Mouse (Mus musculus) forebrain, embryonic 13.5 days (tissue): Measurements from ENCODE around the gene Apba2. TPM values are rescaled to one million over a fixed set of nuclear protein-coding genes. Genes with fewer than 3 reads are reported as not detected.

Source experiments
- ATAC-seq: fragments of 200-750 bp; cut with Nextera tagmentation; 2 replicates; pipeline ENCODE4 v1.8.0; 2017
- H3K27ac ChIP-seq: fragments of 300-500 bp; sonication (generic); 2 replicates; pipeline ENCODE4 v1.5.1; 2015; ENCODE audit warnings: inconsistent platforms, mild to moderate bottlenecking, moderate library complexity
- H3K27me3 ChIP-seq: fragments of 300-500 bp; sonication (generic); 2 replicates; pipeline ENCODE4 v1.6.1; 2015; ENCODE audit warnings: mild to moderate bottlenecking, inconsistent platforms
- H3K36me3 ChIP-seq: fragments of 300-500 bp; sonication (generic); 2 replicates; pipeline ENCODE4 v1.6.1; 2015; ENCODE audit warnings: mild to moderate bottlenecking, inconsistent platforms; ENCODE audit not compliant: poor library complexity, severe bottlenecking
- H3K4me1 ChIP-seq: fragments of 300-500 bp; sonication (generic); 2 replicates; pipeline ENCODE4 v1.6.1; 2015; ENCODE audit warnings: inconsistent platforms
- H3K4me2 ChIP-seq: fragments of 300-500 bp; sonication (generic); 2 replicates; pipeline ENCODE4 v1.6.1; 2015; ENCODE audit warnings: inconsistent platforms, mild to moderate bottlenecking, moderate library complexity
- H3K4me3 ChIP-seq: fragments of 300-500 bp; sonication (generic); 2 replicates; pipeline ENCODE4 v1.5.1; 2015; ENCODE audit warnings: mild to moderate bottlenecking, inconsistent platforms
- H3K9ac ChIP-seq: fragments of 300-500 bp; sonication (generic); 2 replicates; pipeline ENCODE4 v1.6.1; 2015; ENCODE audit warnings: mild to moderate bottlenecking, inconsistent platforms
- H3K9me3 ChIP-seq: fragments of 300-500 bp; sonication (generic); replicated peaks from 2 replicates; pipeline ENCODE4 v1.6.1; 2016; ENCODE audit warnings: inconsistent platforms
- WGBS: fragments of 180-500 bp; shearing (Covaris S2); methylation state at CpG from one replicate; pipeline ENCODE4 v1.1.7; 2015; 5-methylcytosine and 5-hydroxymethylcytosine counted together
- polyA plus RNA-seq: library from polyadenylated mRNA; unstranded; fragments of >200 nt; fragmentation: Nextera tagmentation; extraction: Ambion mirVana; gene quantifications from 2 replicates; pipeline ENCODE4 v1.2.1, GENCODE M21; 2015

Apba2 gene
- polyA plus RNA-seq, 1 experiment from 2014 or later, result 115 TPM

GRCm38 (mm10) chr7:64640651-64641050 is 139.1 kb downstream of the Apba2 start:
- WGBS, result 92% methylated on average over 3 of the region's 3 CpGs
- no peak for ATAC-seq

DNA sequence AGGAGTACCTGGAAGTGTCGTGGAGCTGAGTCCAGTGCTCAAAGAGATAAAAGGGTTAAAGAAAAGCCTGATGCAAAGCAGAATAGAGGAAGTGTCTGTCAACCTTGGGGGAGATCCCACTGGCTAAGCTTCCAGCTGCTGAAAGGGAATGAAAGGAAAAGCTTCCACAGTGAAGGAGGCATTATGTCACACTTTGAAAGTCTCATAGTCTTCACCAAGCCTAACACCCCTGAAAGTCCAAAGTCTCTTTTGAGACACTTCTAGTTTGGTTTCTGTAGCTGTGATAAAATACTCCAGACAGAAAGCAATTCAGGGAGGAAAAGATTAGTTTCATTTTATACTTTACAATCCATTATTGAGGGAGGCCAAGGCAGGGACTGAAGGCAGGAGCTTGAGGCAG is 141.4 kb downstream of the Apba2 start:
- no peak overlapping the region for H3K9ac ChIP-seq
- no peak overlapping the region for H3K4me2 ChIP-seq
- peaks cover 14% of the 10 kb centered on the region; the same call in 1 of the 2 replicates for H3K4me1 ChIP-seq
- no peak overlapping the region for H3K4me3 ChIP-seq
- H3K9me3 ChIP-seq, result no peaks in the 10 kb centered on the region
- H3K36me3 ChIP-seq, result no peaks in the 10 kb centered on the region
- no peak overlapping the region for H3K27ac ChIP-seq
- WGBS, result 47% methylated on average over 1 of the region's 1 CpGs
- no peak for ATAC-seq
- H3K27me3 ChIP-seq, result no peaks in the 10 kb centered on the region

More at GRCm38 (mm10) chr7:64640651-64641050, 139.1 kb downstream of the Apba2 start:
- Histone ChIP-seq H3K27ac (no peak overlapping the region), H3K9me3 (no peaks in the 10 kb centered on the region), H3K4me1 (peaks cover 7% of the 10 kb centered on the region; the same call in 1 of the 2 replicates), H3K4me2 (no peak overlapping the region), H3K36me3 (peaks cover 5% of the 10 kb centered on the region; the same call in 1 of the 2 replicates), H3K27me3 (peaks cover 14% of the 10 kb centered on the region; the same call in 1 of the 2 replicates), H3K4me3 (no peak overlapping the region), H3K9ac (no peak overlapping the region)

DNA sequence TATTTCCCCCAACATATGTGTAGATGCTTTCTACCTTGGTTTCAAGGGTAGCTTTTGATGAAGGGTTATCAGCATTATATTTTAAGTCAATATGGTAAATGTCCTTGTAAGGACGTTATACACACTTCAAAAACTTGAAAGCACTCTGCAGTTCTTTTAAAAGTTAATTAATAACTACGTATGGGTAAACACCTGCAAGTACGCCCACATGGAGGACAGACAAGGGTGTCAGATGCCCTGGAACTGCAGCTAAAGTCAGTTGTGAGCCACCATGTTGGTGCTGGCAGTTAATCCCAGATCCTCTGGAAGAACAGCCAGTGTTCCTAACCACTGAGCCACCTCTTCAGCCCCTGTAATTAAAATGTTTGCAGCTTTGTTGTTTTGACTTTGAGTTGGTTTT is 144.0 kb downstream of the Apba2 start:
- H3K27ac ChIP-seq, result no peak overlapping the region
- H3K9ac ChIP-seq, result no peak overlapping the region
- peaks cover 22% of the 10 kb centered on the region for H3K4me1 ChIP-seq
- WGBS, result 78% methylated on average over 3 of the region's 3 CpGs
- ATAC-seq, result no peak
- no peaks in the 10 kb centered on the region for H3K27me3 ChIP-seq
- H3K4me3 ChIP-seq, result no peak overlapping the region
- H3K9me3 ChIP-seq, result no peaks in the 10 kb centered on the region
- H3K36me3 ChIP-seq, result no peaks in the 10 kb centered on the region
- no peak overlapping the region for H3K4me2 ChIP-seq

DNA sequence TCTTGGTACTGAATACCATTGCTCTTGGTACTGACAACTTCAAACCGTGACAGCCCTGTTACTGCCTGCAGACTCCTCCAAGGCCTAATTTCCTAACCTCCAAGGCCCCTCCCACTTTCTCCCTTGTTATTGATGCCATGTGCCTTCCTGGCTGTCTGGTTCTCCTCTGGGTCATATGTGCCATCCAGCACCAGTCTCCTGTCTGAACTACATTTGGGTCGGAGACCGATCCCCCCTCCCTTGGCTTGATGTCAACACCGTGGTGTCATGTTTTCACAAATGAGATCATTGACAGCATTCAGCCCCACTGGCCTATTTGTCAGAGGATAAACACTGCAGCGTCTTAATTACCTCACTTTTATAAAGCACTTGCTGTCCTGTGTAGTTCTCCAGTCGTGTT is 144.5 kb downstream of the Apba2 start:
- Histone ChIP-seq H3K36me3 (no peaks in the 10 kb centered on the region), H3K9ac (no peak overlapping the region), H3K27me3 (no peaks in the 10 kb centered on the region), H3K4me2 (no peak overlapping the region), H3K27ac (no peak overlapping the region), H3K9me3 (no peaks in the 10 kb centered on the region), H3K4me1 (peaks cover 22% of the 10 kb centered on the region), H3K4me3 (no peak overlapping the region)
- ATAC-seq, result no peak; the same call in 1 of the 2 replicates
- WGBS, result 40% methylated on average over 6 of the region's 6 CpGs

DNA sequence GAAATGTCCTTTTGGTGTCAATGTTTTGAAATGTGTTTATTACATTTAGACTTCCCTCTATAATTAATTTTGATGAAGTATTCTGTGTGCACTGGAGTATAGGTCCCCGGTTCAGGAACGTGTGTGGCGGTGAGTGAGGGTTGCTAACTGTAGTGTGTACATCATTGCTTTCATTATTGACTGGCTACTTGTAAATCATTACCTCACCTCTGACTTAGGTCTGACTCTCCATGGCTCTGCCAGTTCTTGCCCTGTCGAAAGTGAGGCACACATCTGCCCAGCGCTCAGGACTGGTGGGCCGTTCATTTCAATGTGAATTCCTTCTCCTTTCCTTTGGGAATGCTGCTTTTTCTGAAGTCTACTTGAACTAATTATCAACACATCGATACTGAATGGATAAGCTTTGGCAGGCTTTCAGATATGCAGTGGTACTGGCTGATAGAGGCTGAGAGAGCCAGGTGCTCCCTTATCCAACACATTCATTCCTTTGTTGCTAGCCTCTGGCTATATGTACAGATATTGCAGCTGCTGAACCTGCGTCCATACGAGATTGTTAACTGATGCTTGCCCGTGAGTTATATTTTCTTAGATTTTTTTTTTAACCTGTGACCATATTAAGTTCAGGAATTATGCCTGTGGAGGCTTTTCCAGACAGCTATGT is 147.6 kb downstream of the Apba2 start:
- Histone ChIP-seq H3K4me3 (no peak overlapping the region), H3K36me3 (no peaks in the 10 kb centered on the region), H3K9ac (no peak overlapping the region), H3K4me2 (no peak overlapping the region), H3K4me1 (peaks cover 25% of the 10 kb centered on the region), H3K27me3 (no peaks in the 10 kb centered on the region), H3K27ac (no peak overlapping the region), H3K9me3 (no peaks in the 10 kb centered on the region)
- WGBS, result 66% methylated on average over 10 of the region's 10 CpGs
- ATAC-seq, result 0 out of 2 replicates have a peak, but pooled peaks have one; percentile 33

- Histone ChIP-seq H3K4me1 (peaks cover 15% of the 10 kb centered on the region), H3K36me3 (no peaks in the 10 kb centered on the region), H3K27ac (no peak overlapping the region), H3K4me2 (no peak overlapping the region), H3K4me3 (no peak overlapping the region), H3K9ac (no peak overlapping the region), H3K9me3 (no peaks in the 10 kb centered on the region), H3K27me3 (no peaks in the 10 kb centered on the region)
- ATAC-seq, result no peak
- 66% methylated on average over 3 of the region's 3 CpGs for WGBS
These were observed 150.5 kb downstream of the Apba2 start for GRCm38 (mm10) chr7:64651963-64652362.

DNA sequence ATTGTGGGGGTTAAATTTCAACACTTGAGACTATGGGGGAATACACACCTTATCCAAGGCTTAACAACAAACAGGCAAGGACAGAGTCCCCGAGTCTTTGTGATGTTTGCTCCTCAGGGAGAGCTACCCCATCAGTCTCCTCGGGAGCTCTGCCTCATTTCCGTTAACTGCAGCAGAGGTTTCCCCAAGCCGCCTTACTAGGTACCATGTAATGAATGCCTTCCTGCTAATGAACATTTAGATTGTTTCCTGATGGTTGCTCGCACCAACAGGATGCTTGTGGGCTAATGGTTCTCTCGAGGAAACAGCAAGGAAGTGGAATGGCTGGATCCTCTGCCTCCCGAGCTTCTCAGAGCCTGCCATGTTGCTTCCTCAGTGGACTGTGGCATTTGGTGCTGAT is 155.3 kb downstream of the Apba2 start:
- Histone ChIP-seq H3K9ac (no peak overlapping the region), H3K4me1 (peaks cover 14% of the 10 kb centered on the region), H3K27me3 (no peaks in the 10 kb centered on the region), H3K9me3 (no peaks in the 10 kb centered on the region), H3K27ac (no peak overlapping the region), H3K4me2 (no peak overlapping the region), H3K4me3 (no peak overlapping the region), H3K36me3 (no peaks in the 10 kb centered on the region)
- 73% methylated on average over 7 of the region's 7 CpGs for WGBS
- no peak for ATAC-seq

- 85% methylated on average over 4 of the region's 4 CpGs for WGBS
- ATAC-seq, result no peak
These were observed 157.4 kb downstream of the Apba2 start for GRCm38 (mm10) chr7:64658914-64659313.

GRCm38 (mm10) chr7:64659328-64659727 is 157.8 kb downstream of the Apba2 start:
- H3K9me3 ChIP-seq, result no peaks in the 10 kb centered on the region
- no peak for ATAC-seq
- H3K36me3 ChIP-seq, result no peaks in the 10 kb centered on the region
- H3K4me2 ChIP-seq, result no peak overlapping the region
- H3K4me3 ChIP-seq, result no peak overlapping the region
- H3K27me3 ChIP-seq, result no peaks in the 10 kb centered on the region
- peaks cover 8% of the 10 kb centered on the region for H3K4me1 ChIP-seq
- H3K9ac ChIP-seq, result no peak overlapping the region
- no peak overlapping the region for H3K27ac ChIP-seq
- WGBS, result 56% methylated on average over 8 of the region's 8 CpGs

More at GRCm38 (mm10) chr7:64658914-64659313, 157.4 kb downstream of the Apba2 start:
- no peaks in the 10 kb centered on the region for H3K9me3 ChIP-seq
- H3K4me2 ChIP-seq, result no peak overlapping the region
- no peak overlapping the region for H3K27ac ChIP-seq
- no peak overlapping the region for H3K9ac ChIP-seq
- H3K4me3 ChIP-seq, result no peak overlapping the region
- no peaks in the 10 kb centered on the region for H3K36me3 ChIP-seq
- peaks cover 8% of the 10 kb centered on the region for H3K4me1 ChIP-seq
- H3K27me3 ChIP-seq, result no peaks in the 10 kb centered on the region

DNA sequence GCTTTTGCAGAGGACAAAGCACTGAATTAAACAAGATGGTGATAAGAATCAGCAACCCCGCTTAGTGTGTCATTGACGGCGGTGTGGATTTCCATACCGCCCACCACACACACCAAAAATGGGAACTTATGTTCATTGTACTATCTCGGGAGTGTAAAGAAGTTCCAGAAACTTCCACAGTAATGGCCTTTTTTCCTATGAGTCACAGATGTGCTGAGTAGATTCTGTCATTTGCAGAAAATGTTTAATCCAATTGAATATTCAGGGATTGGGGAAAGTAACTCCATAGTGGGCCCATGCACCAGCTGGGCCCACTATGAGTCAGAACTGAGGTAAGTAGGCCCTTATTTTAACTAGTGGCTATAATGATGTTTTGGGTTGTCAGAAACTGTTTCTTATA is 161.0 kb downstream of the Apba2 start:
- WGBS, result 95% methylated on average over 5 of the region's 5 CpGs
- Histone ChIP-seq H3K9ac (no peak overlapping the region), H3K4me1 (peaks cover 8% of the 10 kb centered on the region), H3K4me2 (no peak overlapping the region), H3K27ac (no peak overlapping the region), H3K4me3 (no peak overlapping the region), H3K9me3 (no peaks in the 10 kb centered on the region), H3K36me3 (no peaks in the 10 kb centered on the region), H3K27me3 (no peaks in the 10 kb centered on the region)
- ATAC-seq, result no peak

GRCm38 (mm10) chr7:64663600-64663999 is 162.1 kb downstream of the Apba2 start:
- H3K27ac ChIP-seq, result no peak overlapping the region
- 0 out of 2 replicates have a peak, but pooled peaks have one; percentile 30 for ATAC-seq
- no peak overlapping the region for H3K4me3 ChIP-seq
- 0 out of 2 replicates have a peak, but pooled peaks cover 2% of the 10 kb centered on the region for H3K4me1 ChIP-seq
- H3K27me3 ChIP-seq, result no peaks in the 10 kb centered on the region
- H3K36me3 ChIP-seq, result no peaks in the 10 kb centered on the region
- no peak overlapping the region for H3K9ac ChIP-seq
- 88% methylated on average over 3 of the region's 3 CpGs for WGBS
- no peak overlapping the region for H3K4me2 ChIP-seq
- H3K9me3 ChIP-seq, result no peaks in the 10 kb centered on the region

- Histone ChIP-seq H3K4me1 (no peaks in the 10 kb centered on the region), H3K4me2 (no peak overlapping the region), H3K36me3 (no peaks in the 10 kb centered on the region), H3K9ac (no peak overlapping the region), H3K27me3 (no peaks in the 10 kb centered on the region), H3K9me3 (no peaks in the 10 kb centered on the region), H3K27ac (no peak overlapping the region), H3K4me3 (no peak overlapping the region)
- ATAC-seq, result no peak
- WGBS, result 82% methylated on average over 7 of the region's 7 CpGs
These were observed 163.6 kb downstream of the Apba2 start for GRCm38 (mm10) chr7:64665120-64665519.
